Mouse (Mus musculus) erythroblast, embryonic 14.5 days (primary cell): ENCODE data around the gene Agrp.

Experiments used
- GATA1 ChIP-seq: IDR thresholded peaks from 2 replicates; pipeline ENCODE4 v1.6.1; 2012; ENCODE audit warnings: low read length, inconsistent platforms, mixed read lengths
- TAL1 ChIP-seq: IDR thresholded peaks from 3 replicates; pipeline ENCODE4 v1.6.1; 2012; ENCODE audit warnings: low read length, inconsistent platforms, mixed read lengths

DNA sequence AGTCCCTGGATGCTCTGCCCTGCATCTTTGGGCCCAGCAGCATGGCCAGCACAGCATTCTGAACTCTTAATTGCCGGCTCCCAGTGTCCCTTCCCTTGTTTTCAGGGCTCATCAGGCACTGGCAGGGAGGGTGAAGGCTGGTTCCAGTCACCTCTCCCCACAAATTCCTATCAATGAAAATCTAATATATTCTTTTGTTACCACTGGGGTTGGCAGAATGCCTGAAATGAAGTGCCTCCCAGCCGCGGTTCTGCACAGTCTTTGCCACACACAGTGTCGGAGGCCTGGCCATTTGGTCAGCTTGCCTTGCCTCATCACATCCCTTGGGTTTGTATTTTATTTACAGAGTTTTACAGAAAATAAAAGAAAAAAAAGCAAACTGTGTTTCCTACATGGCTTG lies 15.4 kb downstream of the Agrp start:
- TF ChIP-seq GATA1 (no peak), TAL1 (no peak)
